Mouse (Mus musculus) erythroblast, embryonic 14.5 days (primary cell): ENCODE results near the gene Dnajc21. TPM values are rescaled to one million over a fixed set of nuclear protein-coding genes. Genes with fewer than 3 reads are reported as not detected.

ENCODE experiments used
- H3K27me3 ChIP-seq: 2 replicates; pipeline ENCODE4 v1.6.1; 2012; ENCODE audit warnings: inconsistent platforms; ENCODE audit not compliant: control insufficient read depth
- H3K36me3 ChIP-seq: 2 replicates; pipeline ENCODE4 v1.6.1; 2012; ENCODE audit warnings: mild to moderate bottlenecking, inconsistent platforms; ENCODE audit not compliant: control insufficient read depth
- H3K4me1 ChIP-seq: 2 replicates; pipeline ENCODE4 v1.6.1; 2012; ENCODE audit warnings: inconsistent platforms; ENCODE audit not compliant: control insufficient read depth
- H3K4me3 ChIP-seq: replicated peaks from 2 replicates; pipeline ENCODE3; 2012; ENCODE audit warnings: moderate library complexity, mild to moderate bottlenecking, inconsistent platforms
- H3K9me3 ChIP-seq: 2 replicates; pipeline ENCODE4 v1.6.1; 2012; ENCODE audit warnings: low read length, inconsistent platforms, mixed read lengths; ENCODE audit not compliant: control insufficient read depth
- GATA1 ChIP-seq: IDR thresholded peaks from 2 replicates; pipeline ENCODE4 v1.6.1; 2012; ENCODE audit warnings: low read length, inconsistent platforms, mixed read lengths
- TAL1 ChIP-seq: IDR thresholded peaks from 3 replicates; pipeline ENCODE4 v1.6.1; 2012; ENCODE audit warnings: low read length, inconsistent platforms, mixed read lengths
- polyA plus RNA-seq: library from polyadenylated mRNA; stranded (reverse); fragments of >175 nt; gene quantifications from 2 replicates; pipeline ENCODE4 v1.2.3, GENCODE M21; 2012

The Dnajc21 gene
- polyA plus RNA-seq, 1 experiment = 0.54 TPM

- no peaks in the 10 kb centered on the region for H3K4me1 ChIP-seq
- no peaks in the 10 kb centered on the region for H3K36me3 ChIP-seq
- no peaks in the 10 kb centered on the region for H3K27me3 ChIP-seq
- TF ChIP-seq TAL1 (no peak), GATA1 (no peak)
- no peaks in the 10 kb centered on the region for H3K9me3 ChIP-seq
- H3K4me3 ChIP-seq = no peak overlapping the region
These were observed 59.4 kb downstream of the Dnajc21 start for GRCm38 (mm10) chr15:10410881-10411280.

GRCm38 (mm10) chr15:10409842-10410241 is 60.5 kb downstream of the Dnajc21 start:
- TF ChIP-seq TAL1 = no peak
- TF ChIP-seq GATA1 = no peak
- Histone ChIP-seq H3K27me3 (no peaks in the 10 kb centered on the region), H3K4me3 (no peak overlapping the region), H3K36me3 (no peaks in the 10 kb centered on the region), H3K4me1 (no peaks in the 10 kb centered on the region), H3K9me3 (no peaks in the 10 kb centered on the region)

GRCm38 (mm10) chr15:10400415-10400814 is 69.9 kb downstream of the Dnajc21 start:
- no peak overlapping the region for H3K4me3 ChIP-seq
- no peaks in the 10 kb centered on the region for H3K9me3 ChIP-seq
- TF ChIP-seq GATA1 = no peak
- no peaks in the 10 kb centered on the region for H3K4me1 ChIP-seq
- no peaks in the 10 kb centered on the region; the same call in 1 of the 2 replicates for H3K36me3 ChIP-seq
- H3K27me3 ChIP-seq = no peaks in the 10 kb centered on the region

GRCm38 (mm10) chr15:10399795-10400194 is 70.5 kb downstream of the Dnajc21 start:
- H3K9me3 ChIP-seq = no peaks in the 10 kb centered on the region
- H3K27me3 ChIP-seq = no peaks in the 10 kb centered on the region
- H3K36me3 ChIP-seq = no peaks in the 10 kb centered on the region; the same call in 1 of the 2 replicates
- no peak for TF ChIP-seq GATA1
- no peak for TF ChIP-seq TAL1
- no peak overlapping the region for H3K4me3 ChIP-seq
- H3K4me1 ChIP-seq = no peaks in the 10 kb centered on the region

Other genes starting within 250 kb of the Dnajc21 start
- not detected in 2 replicates for gene Gm21973, start 145.1 kb downstream of the Dnajc21 start, polyA plus RNA-seq
- not detected in 2 replicates for gene Agxt2, start 112.0 kb downstream of the Dnajc21 start, polyA plus RNA-seq
- 3.7 and 3.8 TPM in 2 replicates for gene Brix1, start 15.4 kb upstream of the Dnajc21 start, polyA plus RNA-seq
- gene Rad1, start 15.5 kb upstream of the Dnajc21 start, polyA plus RNA-seq = 0.42 and 0.54 TPM in 2 replicates
- gene Ttc23l, start 88.2 kb upstream of the Dnajc21 start, polyA plus RNA-seq = not detected in 2 replicates
- 0.01 TPM in 1 of 2 replicates, not detected in the other for gene Rai14, start 244.1 kb upstream of the Dnajc21 start, polyA plus RNA-seq